Mouse (Mus musculus): ENCODE data around the gene Rhoq. TPM values are rescaled to one million over a fixed set of nuclear protein-coding genes. Genes with fewer than 3 reads are reported as not detected.

Rhoq gene
- polyA plus RNA-seq, 1 experiment from 2014 or later: 5.7 TPM

GRCm38 (mm10) chr17:86964502-86964901 lies 1.6 kb downstream of the Rhoq start:
- WGBS: under 1% methylated on average over 10 of the region's 10 CpGs
- Histone ChIP-seq H3K27ac (peak overlapping the region; percentile 33; the same call in 1 of the 2 replicates), H3K4me1 (peaks cover 36% of the 10 kb centered on the region)

GRCm38 (mm10) chr17:86965121-86965520 lies 2.2 kb downstream of the Rhoq start:
- H3K9me3 ChIP-seq (replicated peaks): no peaks in the 10 kb centered on the region
- H3K27me3 ChIP-seq: no peaks in the 10 kb centered on the region
- peak overlapping the region; percentile 38 for H3K9ac ChIP-seq
- H3K4me3 ChIP-seq: peak overlapping the region; percentile 78
- 0 out of 2 replicates have a peak, but pooled peaks cover under 1% of the 10 kb centered on the region for H3K36me3 ChIP-seq (ENCODE audit: poor library complexity, severe bottlenecking)
- peak overlapping the region; percentile 33 for H3K27ac ChIP-seq
- 86% methylated on average over 8 of the region's 8 CpGs for WGBS
- no peak for ATAC-seq
- H3K4me1 ChIP-seq: peaks cover 36% of the 10 kb centered on the region
- peak overlapping the region; percentile 85 for H3K4me2 ChIP-seq

More at GRCm38 (mm10) chr17:86964502-86964901, 1.6 kb downstream of the Rhoq start:
- no peaks in the 10 kb centered on the region for H3K9me3 ChIP-seq (replicated peaks)
- peak overlapping the region; percentile 78 for H3K4me3 ChIP-seq
- H3K9ac ChIP-seq: peak overlapping the region; percentile 38
- H3K4me2 ChIP-seq: peak overlapping the region; percentile 85
- no peaks in the 10 kb centered on the region for H3K36me3 ChIP-seq (ENCODE audit: poor library complexity, severe bottlenecking)
- ATAC-seq: peak; percentile 65
- no peaks in the 10 kb centered on the region for H3K27me3 ChIP-seq

- Histone ChIP-seq H3K27me3 (no peaks in the 10 kb centered on the region), H3K9ac (no peak overlapping the region), H3K36me3 (ENCODE audit: poor library complexity, severe bottlenecking) (0 out of 2 replicates have a peak, but pooled peaks cover 3% of the 10 kb centered on the region), H3K9me3 (replicated peaks) (no peaks in the 10 kb centered on the region), H3K27ac (no peak overlapping the region), H3K4me3 (no peak overlapping the region), H3K4me2 (no peak overlapping the region), H3K4me1 (peaks cover 36% of the 10 kb centered on the region)
- ATAC-seq: no peak
- WGBS: 80% methylated on average over 10 of the region's 10 CpGs
These were observed 3.2 kb downstream of the Rhoq start for GRCm38 (mm10) chr17:86966040-86966439.

DNA sequence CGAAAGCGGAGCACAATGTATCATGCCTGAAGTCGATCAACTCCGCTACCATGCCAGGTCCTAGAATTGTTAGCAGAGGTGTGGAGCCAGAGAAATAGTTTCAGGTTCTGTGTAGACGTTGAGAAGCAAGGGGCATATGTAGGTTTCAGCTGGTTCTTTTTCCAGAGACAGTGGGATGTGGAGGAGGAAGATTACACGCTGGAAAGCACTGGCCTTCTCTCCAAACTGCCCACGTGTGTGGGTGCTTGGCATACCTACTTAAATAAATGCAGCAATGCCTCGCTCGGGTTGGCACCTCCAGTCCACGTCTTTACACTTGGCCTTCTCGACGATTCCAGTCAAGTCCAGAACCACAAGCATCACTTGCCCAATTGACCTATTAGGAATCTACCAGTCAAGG lies 4.2 kb downstream of the Rhoq start:
- ATAC-seq: no peak
- H3K9ac ChIP-seq: no peak overlapping the region
- 93% methylated on average over 12 of the region's 12 CpGs for WGBS
- peaks cover 33% of the 10 kb centered on the region for H3K4me1 ChIP-seq
- H3K4me2 ChIP-seq: no peak overlapping the region
- H3K36me3 ChIP-seq (ENCODE audit: poor library complexity, severe bottlenecking): 0 out of 2 replicates have a peak, but pooled peaks cover 3% of the 10 kb centered on the region
- H3K4me3 ChIP-seq: no peak overlapping the region
- no peaks in the 10 kb centered on the region for H3K9me3 ChIP-seq (replicated peaks)
- H3K27ac ChIP-seq: no peak overlapping the region
- no peaks in the 10 kb centered on the region for H3K27me3 ChIP-seq

DNA sequence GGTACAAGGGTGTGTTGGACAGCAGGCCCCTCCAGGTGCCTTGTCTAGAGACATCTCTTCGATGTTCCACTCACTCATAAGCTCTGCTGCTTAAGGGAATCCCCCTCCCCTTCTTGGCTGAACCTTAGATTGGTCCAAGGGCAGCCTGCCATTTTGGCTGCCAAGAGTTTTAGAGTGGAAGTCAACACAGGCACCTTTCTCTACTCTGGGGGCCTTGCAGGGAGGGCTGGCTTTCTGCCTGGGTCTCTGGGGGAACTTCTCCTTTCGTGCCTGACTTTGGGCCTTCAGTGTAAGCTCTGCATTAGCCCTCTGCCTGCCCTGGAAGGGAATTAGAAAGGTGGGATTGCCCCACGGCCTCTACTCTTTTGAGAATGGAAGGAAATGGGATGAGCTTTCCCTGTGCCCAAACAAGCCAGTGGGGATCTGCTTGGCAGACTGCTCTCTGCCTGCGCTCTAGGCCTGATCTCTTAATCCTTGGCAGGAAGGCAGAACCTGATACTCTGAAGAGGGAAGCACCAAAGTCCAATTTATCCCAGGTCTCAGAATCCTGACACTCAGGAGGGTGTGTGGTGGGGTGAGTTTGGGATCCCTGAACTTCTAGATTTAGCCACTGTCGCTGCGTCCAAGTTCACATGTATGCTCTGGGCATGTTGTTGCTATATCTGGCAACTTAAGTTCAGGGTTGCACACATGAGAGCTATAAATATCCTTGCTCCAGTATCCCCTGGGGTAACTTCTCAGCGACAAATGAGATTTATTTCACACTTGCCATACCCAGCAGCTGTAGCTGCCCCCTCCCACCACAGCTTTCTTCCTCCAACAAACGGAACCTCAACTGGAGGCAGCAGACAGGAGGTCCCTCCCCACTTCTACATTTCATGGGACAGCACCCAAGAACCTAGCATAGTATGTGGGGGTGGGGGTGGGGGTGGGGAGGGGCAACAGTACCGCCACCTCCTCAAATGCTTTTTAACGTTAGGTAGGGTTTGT lies 4.9 kb downstream of the Rhoq start:
- no peak overlapping the region for H3K4me3 ChIP-seq
- 86% methylated on average over 10 of the region's 10 CpGs for WGBS

DNA sequence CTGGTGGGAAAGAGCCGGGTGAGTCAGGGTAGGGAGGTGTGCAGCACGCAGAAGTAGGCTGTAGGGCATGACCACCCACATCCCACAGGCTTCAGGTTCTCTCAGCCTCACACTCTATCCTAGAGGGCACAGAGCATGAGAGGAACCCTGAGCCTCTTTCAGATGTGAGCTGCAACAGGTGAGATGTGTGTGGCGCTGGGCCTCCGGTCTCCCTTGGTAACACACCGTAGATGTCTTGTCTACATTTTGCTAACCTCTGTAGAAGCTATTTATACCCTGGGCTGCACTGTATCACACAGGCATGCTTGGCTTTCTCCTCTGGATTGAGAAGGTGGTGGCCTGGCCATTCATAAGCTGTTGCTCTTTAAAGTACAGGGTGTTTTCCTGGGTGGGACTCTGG lies 5.7 kb downstream of the Rhoq start:
- no peak overlapping the region for H3K27ac ChIP-seq
- H3K9ac ChIP-seq: no peak overlapping the region
- no peak overlapping the region for H3K4me3 ChIP-seq
- H3K4me1 ChIP-seq: peaks cover 30% of the 10 kb centered on the region
- ATAC-seq: no peak
- no peaks in the 10 kb centered on the region for H3K9me3 ChIP-seq (replicated peaks)
- H3K36me3 ChIP-seq (ENCODE audit: poor library complexity, severe bottlenecking): peaks cover 3% of the 10 kb centered on the region; the same call in 1 of the 2 replicates
- WGBS: 97% methylated on average over 5 of the region's 5 CpGs
- H3K4me2 ChIP-seq: no peak overlapping the region
- H3K27me3 ChIP-seq: no peaks in the 10 kb centered on the region

More for the DNA sequence above, 4.9 kb downstream of the Rhoq start:
- ATAC-seq: no peak
- Histone ChIP-seq H3K9me3 (replicated peaks) (no peaks in the 10 kb centered on the region), H3K4me2 (no peak overlapping the region), H3K27me3 (no peaks in the 10 kb centered on the region), H3K27ac (no peak overlapping the region), H3K36me3 (ENCODE audit: poor library complexity, severe bottlenecking) (0 out of 2 replicates have a peak, but pooled peaks cover 3% of the 10 kb centered on the region), H3K4me1 (peaks cover 31% of the 10 kb centered on the region), H3K9ac (no peak overlapping the region)

- ATAC-seq: no peak
- H3K4me1 ChIP-seq: peaks cover 21% of the 10 kb centered on the region
- WGBS: 62% methylated on average over 5 of the region's 5 CpGs
- H3K4me3 ChIP-seq: no peak overlapping the region
- H3K4me2 ChIP-seq: no peak overlapping the region
- no peaks in the 10 kb centered on the region for H3K9me3 ChIP-seq (replicated peaks)
- H3K27me3 ChIP-seq: no peaks in the 10 kb centered on the region
- peaks cover 7% of the 10 kb centered on the region; the same call in 1 of the 2 replicates for H3K36me3 ChIP-seq (ENCODE audit: poor library complexity, severe bottlenecking)
- no peak overlapping the region for H3K27ac ChIP-seq
- H3K9ac ChIP-seq: no peak overlapping the region
These were observed 6.7 kb downstream of the Rhoq start for GRCm38 (mm10) chr17:86969582-86969981.

DNA sequence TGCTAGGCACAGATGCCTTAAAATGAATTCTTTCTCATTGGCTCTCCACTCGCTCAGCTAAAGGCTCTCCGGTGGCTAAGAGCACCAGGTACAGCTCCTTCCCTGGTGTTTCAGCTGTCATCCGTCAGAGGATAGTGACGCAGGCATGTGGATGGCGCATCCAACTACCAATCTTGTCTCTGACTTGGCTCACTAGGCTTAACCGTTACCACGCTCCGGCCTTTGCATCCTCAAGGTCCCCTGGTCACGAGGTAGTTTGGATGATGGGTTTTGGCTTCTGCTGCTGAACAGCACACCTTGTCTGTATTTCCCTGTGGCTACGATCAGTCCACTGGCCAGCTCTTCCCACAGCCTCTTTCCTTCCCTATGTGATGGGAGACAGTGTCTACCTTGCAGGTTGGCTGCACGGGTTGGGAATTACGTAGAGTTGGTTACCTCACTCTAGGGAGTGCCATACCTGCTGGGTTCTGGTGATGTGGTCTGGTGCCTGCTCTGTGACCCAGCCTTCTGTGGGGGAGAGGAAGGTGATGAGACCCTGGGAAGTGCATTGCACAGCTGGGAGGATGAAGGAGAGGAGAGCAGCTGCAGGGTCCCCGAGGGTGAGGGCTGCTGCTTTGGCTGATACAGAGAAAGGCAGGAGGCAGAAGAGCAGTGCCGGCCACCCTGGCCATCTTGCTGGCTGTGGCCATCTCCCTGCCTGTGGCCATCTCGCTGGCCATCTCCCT lies 7.3 kb downstream of the Rhoq start:
- no peak for ATAC-seq
- 98% methylated on average over 15 of the region's 15 CpGs for WGBS

DNA sequence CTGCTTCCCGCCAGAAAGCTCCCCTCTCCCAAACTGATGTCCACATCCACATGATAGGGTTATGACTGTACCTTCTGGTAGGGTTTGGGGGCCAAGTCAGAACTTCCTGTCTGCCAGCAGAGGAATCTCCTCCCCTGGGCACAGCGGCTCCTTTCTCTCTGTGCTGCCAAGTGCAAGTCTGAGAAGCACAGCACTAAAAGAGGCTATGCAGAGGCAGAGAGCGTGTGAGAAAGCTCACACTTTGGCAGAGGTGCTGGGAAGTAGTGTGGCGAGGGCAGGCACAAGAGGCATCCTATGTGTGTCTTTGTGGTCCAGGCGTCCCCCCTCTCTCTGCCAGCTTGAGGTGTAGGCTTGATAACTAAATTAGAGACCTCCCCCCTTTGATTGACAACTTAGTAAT lies 8.2 kb downstream of the Rhoq start:
- Histone ChIP-seq H3K4me1 (peaks cover 10% of the 10 kb centered on the region; the same call in 1 of the 2 replicates), H3K27me3 (no peaks in the 10 kb centered on the region), H3K9me3 (replicated peaks) (no peaks in the 10 kb centered on the region), H3K9ac (0 out of 2 replicates have a peak overlapping the region, but pooled peaks have one; percentile 26), H3K4me3 (no peak overlapping the region), H3K36me3 (ENCODE audit: poor library complexity, severe bottlenecking) (peaks cover 9% of the 10 kb centered on the region; the same call in 1 of the 2 replicates), H3K4me2 (no peak overlapping the region), H3K27ac (no peak overlapping the region)
- no peak for ATAC-seq
- WGBS: 73% methylated on average over 5 of the region's 5 CpGs

More for the DNA sequence above, 7.3 kb downstream of the Rhoq start:
- H3K9me3 ChIP-seq (replicated peaks): no peaks in the 10 kb centered on the region
- no peaks in the 10 kb centered on the region for H3K27me3 ChIP-seq
- no peak overlapping the region for H3K27ac ChIP-seq
- peaks cover 15% of the 10 kb centered on the region for H3K4me1 ChIP-seq
- H3K9ac ChIP-seq: 0 out of 2 replicates have a peak overlapping the region, but pooled peaks have one; percentile 12
- peaks cover 7% of the 10 kb centered on the region; the same call in 1 of the 2 replicates for H3K36me3 ChIP-seq (ENCODE audit: poor library complexity, severe bottlenecking)
- no peak overlapping the region for H3K4me2 ChIP-seq
- no peak overlapping the region for H3K4me3 ChIP-seq

GRCm38 (mm10) chr17:86971860-86972259 lies 9.0 kb downstream of the Rhoq start:
- Histone ChIP-seq H3K4me3 (no peak overlapping the region), H3K4me2 (no peak overlapping the region), H3K9ac (no peak overlapping the region), H3K36me3 (ENCODE audit: poor library complexity, severe bottlenecking) (peaks cover 13% of the 10 kb centered on the region), H3K9me3 (replicated peaks) (no peaks in the 10 kb centered on the region), H3K27me3 (no peaks in the 10 kb centered on the region), H3K4me1 (peaks cover 10% of the 10 kb centered on the region; the same call in 1 of the 2 replicates), H3K27ac (no peak overlapping the region)
- 93% methylated on average over 7 of the region's 7 CpGs for WGBS
- no peak for ATAC-seq

- H3K4me3 ChIP-seq: no peak overlapping the region
- H3K36me3 ChIP-seq (ENCODE audit: poor library complexity, severe bottlenecking): peaks cover 13% of the 10 kb centered on the region
- no peak for ATAC-seq
- H3K9me3 ChIP-seq (replicated peaks): no peaks in the 10 kb centered on the region
- no peaks in the 10 kb centered on the region for H3K27me3 ChIP-seq
- H3K9ac ChIP-seq: no peak overlapping the region
- peaks cover 10% of the 10 kb centered on the region; the same call in 1 of the 2 replicates for H3K4me1 ChIP-seq
- WGBS: 100% methylated on average over 2 of the region's 2 CpGs
- no peak overlapping the region for H3K4me2 ChIP-seq
- H3K27ac ChIP-seq: no peak overlapping the region
These were observed 10.2 kb downstream of the Rhoq start for GRCm38 (mm10) chr17:86973097-86973496.

Data from forebrain, embryonic 13.5 days (tissue).